Mouse (Mus musculus) embryonic facial prominence, embryonic 10.5 days (tissue): ENCODE measurements around the gene Ino80b. TPM values are rescaled to one million over a fixed set of nuclear protein-coding genes. Genes with fewer than 3 reads are reported as not detected.

Experiments
- DNase-seq: peaks from one replicate; pipeline ENCODE4 v3.0.0-alpha.2; 2017; ENCODE audit warnings: low spot score
- H3K27ac ChIP-seq: fragments of 300-500 bp; sonication (generic); replicated peaks from 2 replicates; pipeline ENCODE4 v1.5.1; 2016; ENCODE audit warnings: mild to moderate bottlenecking
- H3K27me3 ChIP-seq: fragments of 300-500 bp; sonication (generic); replicated peaks from 2 replicates; pipeline ENCODE4 v1.6.1; 2016; ENCODE audit warnings: low read depth, mild to moderate bottlenecking; ENCODE audit not compliant: poor library complexity, severe bottlenecking
- H3K36me3 ChIP-seq: fragments of 300-500 bp; sonication (generic); replicated peaks from 2 replicates; pipeline ENCODE4 v1.6.1; 2016; ENCODE audit warnings: mild to moderate bottlenecking, moderate library complexity
- H3K4me1 ChIP-seq: fragments of 300-500 bp; sonication (generic); 2 replicates; pipeline ENCODE4 v1.6.1; 2016
- H3K4me3 ChIP-seq: fragments of 300-500 bp; sonication (generic); 2 replicates; pipeline ENCODE4 v1.5.1; 2016; ENCODE audit warnings: mild to moderate bottlenecking, moderate library complexity
- H3K9me3 ChIP-seq: fragments of 300-500 bp; sonication (generic); 2 replicates; pipeline ENCODE4 v1.6.1; 2016; ENCODE audit warnings: mild to moderate bottlenecking
- WGBS: fragments of 180-500 bp; shearing (Covaris S2); methylation state at CpG from one replicate; pipeline ENCODE4 v1.1.7; 2016; 5-methylcytosine and 5-hydroxymethylcytosine counted together
- microRNA counts: library from miRNA; unstranded; fragments of <30 nt; microRNA quantifications from one replicate; lab custom pipeline; 2017
- microRNA-seq: library from miRNA; unstranded; fragments of <30 nt; microRNA quantifications from one replicate; pipeline ENCODE4, GENCODE M21; 2017
- polyA plus RNA-seq: library from polyadenylated mRNA; unstranded; fragments of >200 nt; fragmentation: Nextera tagmentation; extraction: Ambion mirVana; gene quantifications from 2 replicates; pipeline ENCODE4 v1.2.1, GENCODE M21; 2016

The Ino80b gene
- polyA plus RNA-seq, 1 experiment from 2014 or later = 18.6 TPM

GRCm38 (mm10) chr6:83087205-83087925 is 37.9 kb downstream of the Ino80b start:
- peaks cover 47% of the 10 kb centered on the region for H3K4me1 ChIP-seq
- under 1% methylated on average over 47 of the region's 47 CpGs for WGBS
- peak; percentile 57 for DNase-seq

GRCm38 (mm10) chr6:83086121-83087035 is 38.9 kb downstream of the Ino80b start, which contains the start of gene Lbx2:
Gene Lbx2, plus strand, starts transcription at chr6:83086367.
- Histone ChIP-seq H3K36me3 (peaks cover 16% of the 10 kb centered on the region), H3K4me1 (peaks cover 47% of the 10 kb centered on the region), H3K4me3 (peak within 1 kb of the TSS; percentile 49), H3K9me3 (no peaks in the 10 kb centered on the region), H3K27me3 (peaks cover 97% of the 10 kb centered on the region), H3K27ac (no peak within 1 kb of the TSS)
- 2% methylated on average over 42 of the region's 42 CpGs for WGBS
- DNase-seq = peak; percentile 49

More at GRCm38 (mm10) chr6:83087205-83087925, 37.9 kb downstream of the Ino80b start:
- Histone ChIP-seq H3K27ac (no peak overlapping the region), H3K4me3 (peak overlapping the region; percentile 49), H3K36me3 (peaks cover 6% of the 10 kb centered on the region), H3K9me3 (no peaks in the 10 kb centered on the region), H3K27me3 (peaks cover 97% of the 10 kb centered on the region)

- peaks cover 88% of the 10 kb centered on the region for H3K27me3 ChIP-seq
- WGBS = 3% methylated on average over 6 of the region's 6 CpGs
Observed at GRCm38 (mm10) chr6:83084477-83084876, 40.8 kb downstream of the Ino80b start.

GRCm38 (mm10) chr6:83083497-83083896 is 41.7 kb downstream of the Ino80b start:
- Histone ChIP-seq H3K27ac (0 out of 2 replicates have a peak overlapping the region, but pooled peaks have one; percentile 19), H3K27me3 (peaks cover 79% of the 10 kb centered on the region)
- WGBS = 11% methylated on average over 5 of the region's 5 CpGs

More at GRCm38 (mm10) chr6:83084477-83084876, 40.8 kb downstream of the Ino80b start:
- Histone ChIP-seq H3K9me3 (no peaks in the 10 kb centered on the region), H3K36me3 (peaks cover 32% of the 10 kb centered on the region), H3K27ac (no peak overlapping the region), H3K4me3 (0 out of 2 replicates have a peak overlapping the region, but pooled peaks have one; percentile 9), H3K4me1 (peaks cover 49% of the 10 kb centered on the region)
- no peak for DNase-seq

GRCm38 (mm10) chr6:83080210-83080609 is 45.0 kb downstream of the Ino80b start:
- Histone ChIP-seq H3K27ac (no peak overlapping the region), H3K4me1 (peaks cover 41% of the 10 kb centered on the region), H3K9me3 (no peaks in the 10 kb centered on the region), H3K4me3 (no peak overlapping the region), H3K36me3 (peaks cover 32% of the 10 kb centered on the region), H3K27me3 (peaks cover 71% of the 10 kb centered on the region)
- no peak for DNase-seq
- 96% methylated on average over 5 of the region's 5 CpGs for WGBS

More at GRCm38 (mm10) chr6:83083497-83083896, 41.7 kb downstream of the Ino80b start:
- Histone ChIP-seq H3K4me3 (no peak overlapping the region), H3K36me3 (peaks cover 32% of the 10 kb centered on the region), H3K4me1 (peaks cover 58% of the 10 kb centered on the region), H3K9me3 (no peaks in the 10 kb centered on the region)
- no peak for DNase-seq

GRCm38 (mm10) chr6:83078324-83078858 is 46.8 kb downstream of the Ino80b start:
- Histone ChIP-seq H3K4me1 (peaks cover 27% of the 10 kb centered on the region), H3K27me3 (peaks cover 71% of the 10 kb centered on the region), H3K36me3 (peaks cover 32% of the 10 kb centered on the region), H3K4me3 (peak overlapping the region; percentile 87), H3K27ac (peak overlapping the region; percentile 95), H3K9me3 (no peaks in the 10 kb centered on the region)
- under 1% methylated on average over 46 of the region's 46 CpGs for WGBS
- peak; percentile 99 for DNase-seq

GRCm38 (mm10) chr6:83077630-83078323 is 47.5 kb downstream of the Ino80b start, which contains the start of gene Pcgf1:
Gene Pcgf1, plus strand, starts transcription at chr6:83077869.
- WGBS = under 1% methylated on average over 54 of the region's 54 CpGs
- peak; percentile 81 for DNase-seq
- H3K27me3 ChIP-seq = peaks cover 71% of the 10 kb centered on the region
- H3K27ac ChIP-seq = peak within 1 kb of the TSS; percentile 95
- peaks cover 30% of the 10 kb centered on the region for H3K36me3 ChIP-seq
- H3K4me1 ChIP-seq = peaks cover 21% of the 10 kb centered on the region
- H3K4me3 ChIP-seq = peak within 1 kb of the TSS; percentile 87
- H3K9me3 ChIP-seq = no peaks in the 10 kb centered on the region

- Histone ChIP-seq H3K36me3 (peaks cover 2% of the 10 kb centered on the region), H3K4me3 (no peak overlapping the region), H3K27me3 (peaks cover 78% of the 10 kb centered on the region), H3K27ac (no peak overlapping the region), H3K9me3 (no peaks in the 10 kb centered on the region), H3K4me1 (peaks cover 40% of the 10 kb centered on the region)
- no peak for DNase-seq
- WGBS = 20% methylated on average over 2 of the region's 2 CpGs
Observed at GRCm38 (mm10) chr6:83074979-83075378, 50.3 kb downstream of the Ino80b start.

MicroRNAs within 50 kb of the gene (microRNA counts, 519-probe panel; counts per million panel counts)
- 188 counts per million, percentile 57 among the panel's probes with 10 or more counts for microRNA mmu-miR-3470a+mmu-miR-3470b (lab: Ali Mortazavi, UCI)

Small RNAs within 50 kb of the gene (microRNA-seq; reads per million reads assigned to microRNA genes)
- gene Mir3470a = not detected

Other genes starting within 250 kb of the Ino80b start
- gene Sema4f, start 185.7 kb downstream of the Ino80b start, polyA plus RNA-seq = 1.4 and 2.1 TPM in 2 replicates
- 0.31 and 0.56 TPM in 2 replicates for gene M1ap, start 178.5 kb downstream of the Ino80b start, polyA plus RNA-seq
- gene Dok1, start 92.0 kb downstream of the Ino80b start, polyA plus RNA-seq = 11.1 and 12.2 TPM in 2 replicates
- gene Loxl3, start 91.3 kb downstream of the Ino80b start, polyA plus RNA-seq = 11.4 and 11.6 TPM in 2 replicates
- 148 and 172 TPM in 2 replicates for gene Aup1, start 70.9 kb downstream of the Ino80b start, polyA plus RNA-seq
- 83.5 and 90.0 TPM in 2 replicates for gene Htra2, start 70.2 kb downstream of the Ino80b start, polyA plus RNA-seq
- 1.8 and 2.8 TPM in 2 replicates for gene Dqx1, start 67.6 kb downstream of the Ino80b start, polyA plus RNA-seq
- gene Tlx2, start 55.1 kb downstream of the Ino80b start, polyA plus RNA-seq = 8.4 and 10.4 TPM in 2 replicates
- gene Pcgf1, start 47.6 kb downstream of the Ino80b start, polyA plus RNA-seq = 45.7 and 49.5 TPM in 2 replicates
- gene Lbx2, start 39.1 kb downstream of the Ino80b start, polyA plus RNA-seq = 0.45 and 0.59 TPM in 2 replicates
- 2.4 and 2.8 TPM in 2 replicates for gene Ccdc142, start 23.8 kb downstream of the Ino80b start, polyA plus RNA-seq
- 1.8 and 2.1 TPM in 2 replicates for gene Gm42688, start 23.8 kb downstream of the Ino80b start, polyA plus RNA-seq
- 144 and 145 TPM in 2 replicates for gene Mrpl53, start 16.4 kb downstream of the Ino80b start, polyA plus RNA-seq
- gene Mogs, start 9.9 kb downstream of the Ino80b start, polyA plus RNA-seq = 41.0 and 44.1 TPM in 2 replicates
- gene Wbp1, start 3.9 kb downstream of the Ino80b start, polyA plus RNA-seq = 147 and 172 TPM in 2 replicates
- gene Rtkn, start 10.0 kb upstream of the Ino80b start, polyA plus RNA-seq = 38.2 and 39.0 TPM in 2 replicates
- 10.2 and 11.2 TPM in 2 replicates for gene Wdr54, start 31.0 kb upstream of the Ino80b start, polyA plus RNA-seq
- gene 1700003E16Rik, start 31.0 kb upstream of the Ino80b start, polyA plus RNA-seq = 1.3 and 2.1 TPM in 2 replicates
- 112 and 116 TPM in 2 replicates for gene Dctn1, start 40.5 kb upstream of the Ino80b start, polyA plus RNA-seq
- 0.70 and 0.97 TPM in 2 replicates for gene Slc4a5, start 94.4 kb upstream of the Ino80b start, polyA plus RNA-seq
- 62.6 and 71.5 TPM in 2 replicates for gene Mthfd2, start 200.5 kb upstream of the Ino80b start, polyA plus RNA-seq
- 60.2 and 62.4 TPM in 2 replicates for gene Mob1a, start 200.6 kb upstream of the Ino80b start, polyA plus RNA-seq
- gene Bola3, start 223.7 kb upstream of the Ino80b start, polyA plus RNA-seq = 149 and 153 TPM in 2 replicates